8 mouse cellular contexts compared by ENCODE assay signal in genomic region chr1:36511289-36512021, GRCm38 (mm10). TPM values are rescaled to one million over a fixed set of nuclear protein-coding genes. Genes with fewer than 3 reads are reported as not detected.
DNase-seq lines count a peak whose midpoint lies in the region; ATAC-seq and TF ChIP-seq lines count a peak whose summit lies in the region.

Gene Cnnm3 (plus strand): TSS chr1:36511867.

- peak within 1 kb of the TSS; percentile 85 for H3K9ac ChIP-seq in embryonic facial prominence, embryonic 14.5 days (ENCODE audit: low read depth, low read length)
- peak within 1 kb of the TSS; percentile 84 for H3K9ac ChIP-seq in limb, embryonic 14.5 days (ENCODE audit: low read depth, low read length, severe bottlenecking)
- peak within 1 kb of the TSS; percentile 76 for H3K9ac ChIP-seq in midbrain, postnatal 0 days (replicated peaks; ENCODE audit: low read length, poor library complexity, severe bottlenecking)

- 2% methylated on average over 35 of the region's 51 CpGs for WGBS in embryonic facial prominence, embryonic 14.5 days
- WGBS in limb, embryonic 14.5 days: 3% methylated on average over 38 of the region's 51 CpGs
- 1% methylated on average over 50 of the region's 51 CpGs for WGBS in midbrain, postnatal 0 days

- H3K4me2 ChIP-seq in embryonic facial prominence, embryonic 14.5 days (ENCODE audit: low read depth, low read length): peak within 1 kb of the TSS; percentile 64
- H3K4me2 ChIP-seq in limb, embryonic 14.5 days (replicated peaks; ENCODE audit: low read depth, low read length, severe bottlenecking): peak within 1 kb of the TSS; percentile 93
- H3K4me2 ChIP-seq in midbrain, postnatal 0 days (ENCODE audit: low read depth, low read length, poor library complexity, severe bottlenecking): peak within 1 kb of the TSS; percentile 82

- H3K27ac ChIP-seq in embryonic facial prominence, embryonic 14.5 days (replicated peaks; ENCODE audit: low read depth, low read length): peak within 1 kb of the TSS; percentile 98
- H3K27ac ChIP-seq in limb, embryonic 14.5 days (replicated peaks; ENCODE audit: low read depth, low read length): peak within 1 kb of the TSS; percentile 99
- peak within 1 kb of the TSS; percentile 93 for H3K27ac ChIP-seq in midbrain, postnatal 0 days (ENCODE audit: low read depth, low read length)

- peak; percentile 83 for TF ChIP-seq POLR2A in limb, embryonic 14.5 days (IDR thresholded peaks at IDR 0.05; ENCODE audit: borderline replicate concordance, extremely low read depth, insufficient read depth, insufficient read length)

- peak; percentile 95 for DNase-seq in 3T3-L1 (ENCODE audit: low read depth, low spot score)
- peak; percentile 99 to 100 for DNase-seq in adrenal gland, postnatal 4 days (ENCODE audit: low spot score in 2 of 2)
- peak; percentile 99 for DNase-seq in embryonic facial prominence, embryonic 14.5 days (ENCODE audit: low spot score)
- peak; percentile 99 for DNase-seq in heart, adult 8-10 months (ENCODE audit: low spot score)
- peak; percentile 99 for DNase-seq in kidney, adult 9 months
- DNase-seq in limb, embryonic 14.5 days (ENCODE audit: low spot score): peak; percentile 97
- peak; percentile 98 for DNase-seq in midbrain, postnatal 0 days (ENCODE audit: low spot score)
- peak; percentile 100 for DNase-seq in spleen, postnatal 14 days (ENCODE audit: low spot score in 2 of 2)

- H3K4me3 ChIP-seq in embryonic facial prominence, embryonic 14.5 days (ENCODE audit: low read depth, low read length): peak within 1 kb of the TSS; percentile 96
- peak within 1 kb of the TSS; percentile 94 for H3K4me3 ChIP-seq in limb, embryonic 14.5 days (replicated peaks; ENCODE audit: low read length)
- H3K4me3 ChIP-seq in midbrain, postnatal 0 days (ENCODE audit: low read depth, low read length): peak within 1 kb of the TSS; percentile 91

- H3K36me3 ChIP-seq in embryonic facial prominence, embryonic 14.5 days (ENCODE audit: control insufficient read depth, insufficient read depth, low read length): peaks cover 18% of the 10 kb centered on the region; the same call in 1 of the 2 replicates
- peaks cover 26% of the 10 kb centered on the region for H3K36me3 ChIP-seq in limb, embryonic 14.5 days (ENCODE audit: control insufficient read depth, insufficient read depth, low read length)
- peaks cover 8% of the 10 kb centered on the region; the same call in 1 of the 2 replicates for H3K36me3 ChIP-seq in midbrain, postnatal 0 days (ENCODE audit: insufficient read depth, low read length)

- peak; percentile 62 for TF ChIP-seq CTCF in midbrain, postnatal 0 days (IDR thresholded peaks at IDR 0.05)

- no peaks in the 10 kb centered on the region for H3K27me3 ChIP-seq in embryonic facial prominence, embryonic 14.5 days (replicated peaks; ENCODE audit: control insufficient read depth, insufficient read depth, low read length)
- no peaks in the 10 kb centered on the region for H3K27me3 ChIP-seq in limb, embryonic 14.5 days (ENCODE audit: control insufficient read depth, insufficient read depth, low read length)
- H3K27me3 ChIP-seq in midbrain, postnatal 0 days (ENCODE audit: insufficient read depth, low read length): no peaks in the 10 kb centered on the region

- peak; percentile 99 for ATAC-seq in embryonic facial prominence, embryonic 14.5 days (ENCODE audit: low read depth)
- ATAC-seq in limb, embryonic 14.5 days (ENCODE audit: low FRiP score, low read depth): peak; percentile 98
- ATAC-seq in midbrain, postnatal 0 days (ENCODE audit: low FRiP score): peak; percentile 97

- no peaks in the 10 kb centered on the region for H3K9me3 ChIP-seq in embryonic facial prominence, embryonic 14.5 days (ENCODE audit: control insufficient read depth, low read length)
- no peaks in the 10 kb centered on the region for H3K9me3 ChIP-seq in limb, embryonic 14.5 days (ENCODE audit: control insufficient read depth, low read length)
- no peaks in the 10 kb centered on the region for H3K9me3 ChIP-seq in midbrain, postnatal 0 days (ENCODE audit: low read length)

- H3K4me1 ChIP-seq in embryonic facial prominence, embryonic 14.5 days (ENCODE audit: control insufficient read depth, insufficient read depth, low read length): peaks cover 17% of the 10 kb centered on the region
- H3K4me1 ChIP-seq in limb, embryonic 14.5 days (ENCODE audit: control insufficient read depth, insufficient read depth, low read length): peaks cover 19% of the 10 kb centered on the region
- H3K4me1 ChIP-seq in midbrain, postnatal 0 days (ENCODE audit: insufficient read depth, low read length): peaks cover 15% of the 10 kb centered on the region

RNA-seq across cellular contexts. Expression of gene Cnnm3, which starts in this region (rescaled TPM):
- 10 to 100 TPM; 44.1 to 45.1 TPM for total RNA-seq in adrenal gland, postnatal 4 days (2021)
- 4.8 and 5.1 TPM in 2 replicates for polyA plus RNA-seq in embryonic facial prominence, embryonic 14.5 days (2014; fragmentation: Nextera tagmentation; extraction: Ambion mirVana)
- total RNA-seq in heart, adult 8-10 months (2022): 10 to 100 TPM in 3 of 4 experiments, 1 to 10 TPM in 1; 8.6 to 16.3 (median 11.7) TPM
- 22.5 and 25.9 TPM in 2 replicates for polyA plus RNA-seq in limb, embryonic 14.5 days (2012; rRNA removed)
- polyA plus RNA-seq in limb, embryonic 14.5 days (2014; fragmentation: Nextera tagmentation; extraction: Ambion mirVana): 6.4 and 6.8 TPM in 2 replicates
- 32.9 and 40.8 TPM in 2 replicates for total RNA-seq in midbrain, postnatal 0 days (2014; rRNA removed)
- polyA plus RNA-seq in midbrain, postnatal 0 days (2015; fragmentation: Nextera tagmentation; extraction: Ambion mirVana): 4.3 and 5.2 TPM in 2 replicates

Comparison
In these comparisons a context has a peak if more than half of its experiments do, and no peak if none do; other contexts are left out.
1. Peak in every context shown above with its lines: DNase-seq, ATAC-seq, H3K4me3 ChIP-seq and H3K27ac ChIP-seq.